Mouse (Mus musculus) forebrain, embryonic 16.5 days (tissue): ENCODE data around the gene Tsga10. TPM values are rescaled to one million over a fixed set of nuclear protein-coding genes. Genes with fewer than 3 reads are reported as not detected.

Source experiments
- ATAC-seq: fragments of 200-750 bp; cut with Nextera tagmentation; 2 replicates; pipeline ENCODE4 v1.8.0; 2017; ENCODE audit warnings: mild to moderate bottlenecking, moderate library complexity
- H3K27ac ChIP-seq: fragments of 300-500 bp; sonication (generic); 2 replicates; pipeline ENCODE4 v1.5.1; 2014; ENCODE audit warnings: low read length, control low read depth
- H3K27me3 ChIP-seq: fragments of 300-500 bp; sonication (generic); replicated peaks from 2 replicates; pipeline ENCODE4 v1.6.1; 2014; ENCODE audit warnings: low read length; ENCODE audit not compliant: control insufficient read depth, insufficient read depth
- H3K36me3 ChIP-seq: fragments of 300-500 bp; sonication (generic); 2 replicates; pipeline ENCODE4 v1.6.1; 2014; ENCODE audit not compliant: control insufficient read depth, insufficient read depth
- H3K4me1 ChIP-seq: fragments of 300-500 bp; sonication (generic); replicated peaks from 2 replicates; pipeline ENCODE4 v1.6.1; 2014; ENCODE audit warnings: low read length; ENCODE audit not compliant: control insufficient read depth, insufficient read depth
- H3K4me2 ChIP-seq: fragments of 300-500 bp; sonication (generic); 2 replicates; pipeline ENCODE4 v1.6.1; 2014; ENCODE audit warnings: mild to moderate bottlenecking, low read length, control low read depth
- H3K4me3 ChIP-seq: fragments of 300-500 bp; sonication (generic); replicated peaks from 2 replicates; pipeline ENCODE4 v1.5.1; 2014; ENCODE audit warnings: mild to moderate bottlenecking, low read length, control low read depth
- H3K9ac ChIP-seq: fragments of 300-500 bp; sonication (generic); replicated peaks from 2 replicates; pipeline ENCODE4 v1.6.1; 2014; ENCODE audit warnings: low read depth, low read length, control low read depth
- H3K9me3 ChIP-seq: fragments of 300-500 bp; sonication (generic); 2 replicates; pipeline ENCODE4 v1.6.1; 2016; ENCODE audit warnings: low read length; ENCODE audit not compliant: control insufficient read depth
- whole genome bisulfite sequencing: fragments of 180-500 bp; shearing (Covaris S2); extraction: QIAGEN DNeasy Blood & Tissue Kit; methylation state at CpG from one replicate; pipeline ENCODE4 v1.1.7; 2014; 5-methylcytosine and 5-hydroxymethylcytosine counted together
- polyA plus RNA-seq: library from polyadenylated mRNA; unstranded; fragments of >200 nt; fragmentation: Nextera tagmentation; extraction: Ambion mirVana; gene quantifications from 2 replicates; pipeline ENCODE4 v1.2.1, GENCODE M21; 2015

The Tsga10 gene
- polyA plus RNA-seq, 1 experiment from 2014 or later = 24.9 TPM

DNA sequence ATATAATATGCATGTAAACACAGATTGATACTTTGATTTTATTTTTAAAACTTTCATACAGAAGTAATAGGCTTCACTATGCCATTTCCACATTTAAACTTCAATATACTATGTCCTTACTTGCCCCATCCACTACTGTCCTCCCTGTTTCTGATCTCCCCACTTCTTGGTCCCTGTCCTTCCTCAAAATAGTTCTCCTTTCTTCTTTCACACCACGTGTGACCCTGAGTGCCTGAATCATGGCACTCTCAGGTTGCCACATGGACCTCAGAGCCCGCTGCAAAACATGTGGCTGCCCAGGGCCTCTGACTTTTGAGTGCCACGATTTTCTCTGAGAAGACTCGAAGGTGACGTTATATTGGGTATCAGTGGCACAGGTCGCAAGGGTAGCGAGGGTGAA is 131.4 kb downstream of the Tsga10 start:
- Histone ChIP-seq H3K36me3 (no peaks in the 10 kb centered on the region), H3K4me2 (no peak overlapping the region), H3K27ac (no peak overlapping the region), H3K9ac (no peak overlapping the region), H3K9me3 (no peaks in the 10 kb centered on the region), H3K4me3 (no peak overlapping the region), H3K4me1 (no peaks in the 10 kb centered on the region), H3K27me3 (no peaks in the 10 kb centered on the region)
- no peak for ATAC-seq
- WGBS = 86% methylated on average over 7 of the region's 7 CpGs

DNA sequence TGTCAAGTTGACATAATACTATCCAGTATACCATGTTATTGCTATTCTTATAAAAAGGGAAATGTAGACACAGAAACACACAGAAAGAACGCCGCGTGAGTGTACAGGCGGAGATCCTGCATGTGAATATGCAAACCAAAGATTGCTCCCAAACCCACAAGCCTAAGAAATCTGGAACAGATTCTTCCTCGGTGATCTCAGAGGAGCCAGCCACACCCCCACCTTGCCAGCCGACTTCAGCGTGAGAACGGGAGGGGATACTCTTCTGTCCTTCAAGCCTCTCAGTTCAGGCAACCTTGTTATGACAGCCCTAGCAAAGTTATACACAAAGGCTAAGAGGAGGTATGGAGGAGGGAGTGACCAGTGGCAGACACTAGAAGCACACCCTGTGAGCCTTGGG is 136.9 kb downstream of the Tsga10 start:
- Histone ChIP-seq H3K36me3 (no peaks in the 10 kb centered on the region), H3K27ac (no peak overlapping the region), H3K27me3 (no peaks in the 10 kb centered on the region), H3K9ac (no peak overlapping the region), H3K4me3 (no peak overlapping the region), H3K4me1 (no peaks in the 10 kb centered on the region), H3K4me2 (no peak overlapping the region), H3K9me3 (no peaks in the 10 kb centered on the region)
- 94% methylated on average over 8 of the region's 8 CpGs for WGBS
- ATAC-seq = no peak

- 69% methylated on average over 10 of the region's 10 CpGs for WGBS
- H3K36me3 ChIP-seq = no peaks in the 10 kb centered on the region
- H3K27me3 ChIP-seq = no peaks in the 10 kb centered on the region
- ATAC-seq = no peak
- no peak overlapping the region for H3K4me2 ChIP-seq
- H3K9ac ChIP-seq = no peak overlapping the region
- H3K4me1 ChIP-seq = no peaks in the 10 kb centered on the region
- H3K27ac ChIP-seq = no peak overlapping the region
- H3K9me3 ChIP-seq = no peaks in the 10 kb centered on the region
- H3K4me3 ChIP-seq = no peak overlapping the region
Observed at GRCm38 (mm10) chr1:37728053-37728452, 138.2 kb downstream of the Tsga10 start.

DNA sequence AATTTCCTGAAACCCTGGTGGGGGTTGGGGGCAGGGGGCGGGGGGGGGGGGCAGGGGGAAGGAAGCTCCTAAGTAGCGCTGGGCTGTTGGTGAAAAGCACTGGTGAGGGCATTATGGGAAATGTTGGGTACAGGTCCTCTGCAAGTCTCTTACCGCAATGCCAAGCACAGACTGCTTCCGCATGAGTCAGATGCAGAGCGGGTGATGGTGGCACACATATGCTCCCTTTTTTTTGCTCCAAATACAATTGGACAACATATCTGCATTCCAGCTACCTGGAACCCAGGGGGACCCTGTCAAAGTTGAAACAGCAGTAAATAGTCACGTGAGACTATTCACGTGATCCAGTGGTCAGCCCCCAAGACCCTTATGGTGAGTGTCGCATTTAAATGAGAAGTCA is 139.0 kb downstream of the Tsga10 start:
- Histone ChIP-seq H3K4me1 (no peaks in the 10 kb centered on the region), H3K27ac (no peak overlapping the region), H3K9ac (no peak overlapping the region), H3K4me3 (no peak overlapping the region), H3K27me3 (no peaks in the 10 kb centered on the region), H3K36me3 (no peaks in the 10 kb centered on the region), H3K4me2 (no peak overlapping the region), H3K9me3 (no peaks in the 10 kb centered on the region)
- WGBS = 81% methylated on average over 8 of the region's 8 CpGs
- ATAC-seq = no peak

GRCm38 (mm10) chr1:37726426-37726825 is 139.8 kb downstream of the Tsga10 start:
- no peak overlapping the region for H3K9ac ChIP-seq
- H3K27me3 ChIP-seq = no peaks in the 10 kb centered on the region; the same call in 1 of the 2 replicates
- H3K36me3 ChIP-seq = no peaks in the 10 kb centered on the region
- ATAC-seq = peak; percentile 69; the same call in 1 of the 2 replicates
- no peaks in the 10 kb centered on the region for H3K4me1 ChIP-seq
- no peak overlapping the region for H3K4me3 ChIP-seq
- H3K27ac ChIP-seq = no peak overlapping the region
- no peak overlapping the region for H3K4me2 ChIP-seq
- H3K9me3 ChIP-seq = no peaks in the 10 kb centered on the region
- 76% methylated on average over 8 of the region's 8 CpGs for WGBS

DNA sequence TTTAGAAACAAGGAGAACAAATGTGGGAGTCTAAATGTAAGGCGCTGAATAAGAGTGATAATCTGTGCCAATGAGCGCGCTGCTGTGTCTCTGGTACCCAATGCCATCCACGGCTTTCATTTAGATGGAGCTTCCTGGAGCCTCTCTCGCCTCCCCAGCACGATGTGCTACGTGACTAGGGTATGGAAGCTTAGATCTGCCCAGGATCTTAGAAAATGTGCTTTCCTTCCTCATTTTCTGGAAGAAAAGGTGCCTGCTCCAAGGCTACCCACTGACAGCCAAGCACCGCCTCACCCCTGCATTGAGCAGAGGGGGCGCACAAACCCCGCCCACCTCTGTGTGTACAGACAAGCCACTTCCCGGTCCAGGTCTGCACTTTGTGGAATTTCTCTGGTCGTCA is 140.3 kb downstream of the Tsga10 start:
- no peak overlapping the region for H3K9ac ChIP-seq
- no peaks in the 10 kb centered on the region for H3K4me1 ChIP-seq
- H3K27ac ChIP-seq = peak overlapping the region; percentile 54
- ATAC-seq = peak; percentile 77
- H3K4me3 ChIP-seq = no peak overlapping the region
- H3K27me3 ChIP-seq = peaks cover 4% of the 10 kb centered on the region
- 52% methylated on average over 12 of the region's 12 CpGs for WGBS
- no peaks in the 10 kb centered on the region for H3K36me3 ChIP-seq
- no peaks in the 10 kb centered on the region for H3K9me3 ChIP-seq
- H3K4me2 ChIP-seq = peak overlapping the region; percentile 19; the same call in 1 of the 2 replicates

- Histone ChIP-seq H3K9ac (no peak overlapping the region), H3K36me3 (no peaks in the 10 kb centered on the region), H3K4me2 (no peak overlapping the region), H3K27me3 (peaks cover 15% of the 10 kb centered on the region), H3K4me3 (no peak overlapping the region), H3K9me3 (no peaks in the 10 kb centered on the region), H3K27ac (no peak overlapping the region), H3K4me1 (peaks cover 8% of the 10 kb centered on the region)
- 77% methylated on average over 5 of the region's 5 CpGs for WGBS
- no peak for ATAC-seq
Observed at GRCm38 (mm10) chr1:37721092-37721491, 145.1 kb downstream of the Tsga10 start.

GRCm38 (mm10) chr1:37719761-37720640 is 146.2 kb downstream of the Tsga10 start, which contains the start of gene 2010300C02Rik:
Gene 2010300C02Rik, minus strand, starts transcription at chr1:37720085.
- peaks cover 15% of the 10 kb centered on the region for H3K27me3 ChIP-seq
- 1% methylated on average over 39 of the region's 69 CpGs for WGBS

GRCm38 (mm10) chr1:37719030-37719723 is 147.1 kb downstream of the Tsga10 start:
- no peaks in the 10 kb centered on the region for H3K9me3 ChIP-seq
- H3K4me3 ChIP-seq = peak overlapping the region; percentile 58
- H3K9ac ChIP-seq = peak overlapping the region; percentile 63
- H3K4me1 ChIP-seq = peaks cover 8% of the 10 kb centered on the region
- H3K36me3 ChIP-seq = no peaks in the 10 kb centered on the region
- peak overlapping the region; percentile 90 for H3K4me2 ChIP-seq
- WGBS = 3% methylated on average over 46 of the region's 49 CpGs
- peak; percentile 68 for ATAC-seq
- peaks cover 15% of the 10 kb centered on the region for H3K27me3 ChIP-seq
- no peak overlapping the region for H3K27ac ChIP-seq

More at GRCm38 (mm10) chr1:37719761-37720640, 146.2 kb downstream of the Tsga10 start, which contains the start of gene 2010300C02Rik:
- H3K4me3 ChIP-seq = peak within 1 kb of the TSS; percentile 58
- peak; percentile 96 for ATAC-seq
- no peak within 1 kb of the TSS for H3K27ac ChIP-seq
- no peaks in the 10 kb centered on the region for H3K36me3 ChIP-seq
- peak within 1 kb of the TSS; percentile 63 for H3K9ac ChIP-seq
- peaks cover 8% of the 10 kb centered on the region for H3K4me1 ChIP-seq
- H3K4me2 ChIP-seq = peak within 1 kb of the TSS; percentile 90
- no peaks in the 10 kb centered on the region for H3K9me3 ChIP-seq
